Mouse (Mus musculus) cerebellum, adult 2 months (tissue): ENCODE data around the gene Pdlim5. TPM values are rescaled to one million over a fixed set of nuclear protein-coding genes. Genes with fewer than 3 reads are reported as not detected.

Source experiments
- DNase-seq, 2 experiments: peaks; one replicate each; pipeline ENCODE4 v3.0.0; 2021
- H3K27ac ChIP-seq: fragments of 200-500 bp; 2 replicates; pipeline ENCODE4 v1.5.1; 2012; ENCODE audit warnings: low read length, control low read depth, inconsistent platforms; ENCODE audit not compliant: insufficient read depth
- H3K27me3 ChIP-seq: fragments of 200-500 bp; 2 replicates; pipeline ENCODE4 v1.6.1; 2012; ENCODE audit warnings: inconsistent platforms, mild to moderate bottlenecking, low read length, moderate library complexity; ENCODE audit not compliant: control insufficient read depth, insufficient read depth
- H3K4me1 ChIP-seq: fragments of 200-500 bp; 2 replicates; pipeline ENCODE4 v1.6.1; 2011; ENCODE audit warnings: low read length; ENCODE audit not compliant: control insufficient read depth, insufficient read depth
- H3K4me3 ChIP-seq: fragments of 200-500 bp; replicated peaks from 2 replicates; pipeline ENCODE3; 2011; ENCODE audit warnings: mild to moderate bottlenecking, low read depth, low read length, control low read depth; ENCODE audit not compliant: insufficient read depth
- CTCF ChIP-seq: fragments of 200-500 bp; IDR thresholded peaks from 2 replicates; pipeline ENCODE4 v1.5.1; 2011; ENCODE audit warnings: low read depth, mild to moderate bottlenecking, control low read depth, low read length, moderate library complexity, borderline replicate concordance; ENCODE audit not compliant: insufficient read depth
- POLR2A ChIP-seq: fragments of 200-500 bp; IDR thresholded peaks from 2 replicates; pipeline ENCODE4 v1.6.1; 2011; ENCODE audit warnings: low read length, control low read depth, borderline replicate concordance; ENCODE audit not compliant: insufficient read depth
- WGBS: fragments of 180-500 bp; shearing (Covaris S2); methylation state at CpG from one replicate; pipeline ENCODE4 v1.1.7; 2018; 5-methylcytosine and 5-hydroxymethylcytosine counted together
- polyA plus RNA-seq: library from polyadenylated mRNA; depleted of rRNA; stranded (reverse); fragments of >200 nt; gene quantifications from 2 replicates; pipeline ENCODE4 v1.2.3, GENCODE M21; 2012

Gene Pdlim5
- polyA plus RNA-seq, 1 experiment: 15.7 TPM

DNA sequence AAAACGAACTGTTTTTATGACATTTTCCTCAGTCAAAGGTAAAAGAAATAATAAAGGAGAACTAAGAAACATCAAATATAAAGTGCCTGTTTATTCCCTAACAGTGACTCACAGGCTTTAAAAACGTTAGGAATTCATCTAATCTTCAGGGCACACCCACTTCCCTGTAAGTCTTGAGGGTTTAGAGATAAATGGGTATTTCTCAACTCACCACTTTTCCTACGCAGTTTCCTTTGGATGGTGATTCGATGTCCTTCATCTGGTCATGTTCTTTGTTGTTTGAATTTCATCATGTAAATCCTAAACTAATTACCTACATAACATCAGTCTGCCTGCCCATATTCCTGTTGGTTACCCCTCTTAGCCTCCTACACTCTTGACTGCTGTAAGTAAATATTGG is 62.8 kb downstream of the Pdlim5 start:
- Histone ChIP-seq H3K27ac (no peak overlapping the region), H3K27me3 (no peaks in the 10 kb centered on the region), H3K4me3 (no peak overlapping the region), H3K4me1 (no peaks in the 10 kb centered on the region)
- whole genome bisulfite sequencing: 82% methylated on average over 4 of the region's 4 CpGs
- TF ChIP-seq CTCF (no peak), POLR2A (no peak)
- no peak for DNase-seq

DNA sequence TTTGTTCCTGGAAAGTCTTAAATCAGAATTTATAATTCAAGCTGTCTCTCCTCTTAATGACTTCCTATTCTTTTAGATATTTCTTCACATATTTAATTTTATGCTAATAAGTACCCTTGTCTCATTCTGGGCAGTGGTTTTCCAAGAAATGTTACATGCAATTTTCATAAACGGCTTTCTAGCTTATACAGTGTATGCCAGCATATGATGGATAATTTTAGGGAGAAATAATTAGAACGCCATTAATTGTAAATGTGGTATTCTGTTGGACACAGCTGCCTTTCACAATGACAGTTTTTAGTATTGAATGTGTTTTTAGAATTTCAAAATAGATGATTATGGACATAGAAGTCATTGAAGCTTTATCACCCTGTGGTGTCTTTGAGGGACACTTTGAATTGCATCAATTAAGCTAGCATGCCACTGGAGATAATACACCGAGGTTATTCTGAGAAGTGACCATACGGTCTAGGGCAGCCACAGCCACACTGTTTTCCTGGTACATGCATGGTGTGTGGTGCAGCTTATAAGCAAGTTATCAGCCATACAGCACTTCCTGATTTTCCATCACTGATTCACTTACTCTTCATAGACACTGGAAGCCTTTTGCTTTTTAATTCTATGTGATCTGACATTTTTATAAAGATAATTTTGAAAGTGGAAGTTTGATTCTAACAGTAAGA is 63.5 kb downstream of the Pdlim5 start:
- Histone ChIP-seq H3K27ac (no peak overlapping the region), H3K4me1 (no peaks in the 10 kb centered on the region), H3K27me3 (no peaks in the 10 kb centered on the region), H3K4me3 (no peak overlapping the region)
- DNase-seq: no peak
- no peak for TF ChIP-seq CTCF
- no peak for TF ChIP-seq POLR2A
- 71% methylated on average over 4 of the region's 4 CpGs for WGBS

DNA sequence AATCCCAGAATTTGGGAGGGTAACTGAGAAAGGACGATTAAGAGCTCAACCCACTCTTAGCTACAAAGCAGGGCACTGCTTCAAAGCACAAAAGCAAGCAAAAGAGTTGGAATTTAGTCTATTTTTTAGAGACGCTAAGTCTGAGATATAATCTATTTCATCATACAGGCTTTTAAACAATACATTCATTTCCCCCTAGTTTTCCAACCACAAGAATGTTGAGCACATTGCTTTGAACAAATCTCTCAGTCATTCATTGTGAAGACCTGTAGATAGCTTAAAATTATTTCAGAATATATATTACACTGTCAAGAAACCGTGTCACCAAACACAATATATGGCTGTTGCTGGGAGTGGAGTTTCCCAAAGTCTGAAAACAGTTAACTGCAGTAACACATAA is 65.1 kb downstream of the Pdlim5 start:
- Histone ChIP-seq H3K4me3 (no peak overlapping the region), H3K4me1 (no peaks in the 10 kb centered on the region), H3K27me3 (no peaks in the 10 kb centered on the region), H3K27ac (no peak overlapping the region)
- no peak for DNase-seq
- TF ChIP-seq CTCF (no peak), POLR2A (no peak)
- WGBS: 85% methylated on average over 3 of the region's 3 CpGs

DNA sequence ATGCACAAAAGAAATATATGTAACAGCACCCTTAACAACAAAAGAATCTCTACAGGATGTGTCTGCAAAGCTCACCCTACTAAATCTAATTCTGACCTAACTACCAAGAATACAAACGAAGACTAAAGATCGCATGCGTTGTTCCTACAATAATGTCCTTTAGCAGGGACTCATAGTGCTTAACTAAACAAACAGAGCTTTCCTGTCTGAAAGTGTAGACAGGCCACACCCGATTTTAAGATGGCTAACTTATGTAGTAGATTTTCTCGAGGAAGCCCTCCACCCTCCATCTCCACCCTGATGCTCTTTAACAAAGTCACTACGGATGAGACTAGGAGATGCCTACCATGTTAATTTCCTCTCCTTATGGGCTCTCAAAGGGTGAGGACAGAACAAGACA is 71.9 kb downstream of the Pdlim5 start:
- TF ChIP-seq CTCF (no peak), POLR2A (no peak)
- H3K4me3 ChIP-seq: no peak overlapping the region
- H3K27ac ChIP-seq: no peak overlapping the region
- H3K27me3 ChIP-seq: no peaks in the 10 kb centered on the region
- H3K4me1 ChIP-seq: no peaks in the 10 kb centered on the region
- DNase-seq: no peak
- 81% methylated on average over 6 of the region's 6 CpGs for WGBS

DNA sequence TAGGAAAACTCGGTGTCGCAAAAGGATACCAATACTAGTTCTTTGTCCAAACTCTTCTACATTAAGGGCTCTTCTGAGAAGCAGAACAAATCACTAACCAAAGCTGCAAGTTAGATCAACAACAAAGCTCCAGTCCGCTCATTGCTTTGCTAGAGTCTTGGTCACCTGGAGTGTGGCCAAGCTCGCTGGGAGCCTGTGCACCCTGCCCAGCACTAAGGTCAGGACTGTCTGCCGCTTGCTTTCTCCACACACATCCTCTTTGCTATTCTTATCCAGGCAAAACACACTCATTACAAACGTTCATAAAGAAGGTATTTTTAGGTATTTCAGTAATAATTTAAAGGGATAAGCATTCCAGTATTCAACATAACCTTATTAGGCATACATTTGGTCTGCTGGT is 73.6 kb downstream of the Pdlim5 start:
- Histone ChIP-seq H3K27me3 (no peaks in the 10 kb centered on the region), H3K4me1 (no peaks in the 10 kb centered on the region), H3K4me3 (no peak overlapping the region), H3K27ac (no peak overlapping the region)
- peak; percentile 24 to 42 for DNase-seq
- TF ChIP-seq CTCF: no peak
- TF ChIP-seq POLR2A: no peak
- WGBS: 31% methylated on average over 6 of the region's 6 CpGs

DNA sequence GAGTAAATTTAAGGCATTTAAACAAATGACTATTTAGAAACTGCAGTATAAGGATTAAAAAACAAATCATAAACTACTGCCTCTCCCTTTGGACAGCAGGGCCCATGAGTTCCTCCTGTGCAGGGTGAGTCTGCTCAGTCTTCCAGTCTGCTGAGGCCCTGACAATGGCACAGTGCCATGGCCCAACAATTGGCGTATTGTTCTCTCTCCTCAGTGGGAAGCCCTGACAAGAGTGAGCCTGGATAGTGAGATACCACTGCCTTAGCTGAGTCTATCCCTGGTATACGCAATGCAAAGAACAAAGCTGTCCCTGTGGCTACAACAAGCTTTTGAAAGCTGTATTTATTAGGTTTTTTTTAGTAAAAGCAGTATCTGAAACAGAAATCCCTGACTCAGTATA is 77.3 kb downstream of the Pdlim5 start:
- Histone ChIP-seq H3K4me3 (no peak overlapping the region), H3K27ac (no peak overlapping the region), H3K27me3 (no peaks in the 10 kb centered on the region), H3K4me1 (no peaks in the 10 kb centered on the region)
- WGBS: 19% methylated on average over 2 of the region's 2 CpGs
- peak; percentile 44 to 60 for DNase-seq
- TF ChIP-seq CTCF (no peak), POLR2A (no peak)

DNA sequence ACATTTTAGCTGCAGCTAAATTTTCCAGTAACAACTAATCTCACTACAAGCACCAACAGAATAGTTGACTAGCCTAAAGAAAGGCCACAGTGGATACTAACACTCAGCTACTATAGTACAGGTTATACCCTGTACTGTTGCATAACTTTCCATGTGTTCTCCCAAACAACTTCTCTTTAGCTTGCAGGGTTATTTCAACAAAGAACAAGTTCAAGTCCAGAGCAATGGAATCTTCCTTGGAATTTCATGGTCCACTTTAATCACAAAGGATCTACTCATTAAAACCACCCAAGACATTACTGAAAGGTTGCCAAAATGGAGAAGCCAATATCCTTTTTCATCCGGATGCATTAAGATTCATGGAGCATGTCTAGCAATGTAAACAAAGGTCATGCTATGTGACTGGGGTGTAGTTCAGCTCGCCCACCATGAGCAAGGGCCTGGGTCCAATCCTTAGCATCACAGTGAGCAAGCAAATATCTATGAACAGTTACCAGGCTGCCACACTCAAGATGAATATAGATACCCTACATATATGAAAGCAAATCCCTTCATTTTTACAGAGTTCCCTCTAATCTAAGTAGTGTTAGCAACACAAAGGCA is 79.3 kb downstream of the Pdlim5 start:
- no peaks in the 10 kb centered on the region for H3K4me1 ChIP-seq
- H3K27ac ChIP-seq: no peak overlapping the region
- no peak overlapping the region for H3K4me3 ChIP-seq
- TF ChIP-seq POLR2A (no peak), CTCF (no peak)
- 53% methylated on average over 2 of the region's 2 CpGs for WGBS
- H3K27me3 ChIP-seq: no peaks in the 10 kb centered on the region
- no peak for DNase-seq

DNA sequence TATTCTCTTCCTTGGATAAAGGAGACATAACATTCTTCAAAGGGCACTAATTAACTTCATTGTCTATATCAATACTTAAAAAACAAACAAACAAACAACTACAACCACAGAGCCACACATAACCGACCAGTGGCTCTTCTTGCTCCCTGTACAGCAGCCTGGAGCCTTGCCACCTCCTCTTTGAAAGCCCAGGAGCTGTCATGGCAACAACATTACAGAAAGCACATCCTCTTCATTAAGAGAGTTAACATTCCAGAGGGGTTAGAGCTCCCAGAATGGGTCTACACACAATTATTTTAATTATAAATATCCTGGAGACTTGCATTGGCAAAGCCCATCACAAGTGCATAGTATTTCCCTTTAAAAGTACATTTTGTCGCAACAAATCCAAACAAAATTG is 84.4 kb downstream of the Pdlim5 start:
- Histone ChIP-seq H3K4me3 (no peak overlapping the region), H3K27ac (no peak overlapping the region), H3K4me1 (no peaks in the 10 kb centered on the region), H3K27me3 (no peaks in the 10 kb centered on the region)
- 45% methylated on average over 2 of the region's 2 CpGs for WGBS
- peak in 1 of 2 experiments; percentile 9 for DNase-seq
- TF ChIP-seq CTCF (no peak), POLR2A (no peak)
